Mouse (Mus musculus): ENCODE data around the gene Casc1. TPM values are rescaled to one million over a fixed set of nuclear protein-coding genes. Genes with fewer than 3 reads are reported as not detected.

Gene Casc1
- polyA plus RNA-seq, 1 experiment from 2014 or later: 0.13 TPM

GRCm38 (mm10) chr6:145160581-145160980 lies 50.2 kb downstream of the Casc1 start:
- no peak for ATAC-seq (ENCODE audit: low read depth)
- Histone ChIP-seq H3K4me1 (ENCODE audit: control insufficient read depth, low read depth, low read length) (no peaks in the 10 kb centered on the region), H3K36me3 (ENCODE audit: control insufficient read depth, insufficient read depth) (no peaks in the 10 kb centered on the region), H3K27ac (ENCODE audit: low read length) (no peak overlapping the region), H3K9me3 (replicated peaks; ENCODE audit: control insufficient read depth, low read length) (no peaks in the 10 kb centered on the region), H3K4me3 (ENCODE audit: low read depth, low read length) (no peak overlapping the region), H3K9ac (ENCODE audit: low read depth, low read length) (no peak overlapping the region), H3K27me3 (ENCODE audit: control insufficient read depth, insufficient read depth, low read depth, low read length) (no peaks in the 10 kb centered on the region), H3K4me2 (ENCODE audit: low read depth, low read length) (no peak overlapping the region)
- WGBS (ENCODE audit: insufficient replicate concordance): 57% methylated on average over 5 of the region's 5 CpGs

GRCm38 (mm10) chr6:145158619-145159018 lies 52.2 kb downstream of the Casc1 start:
- no peak overlapping the region for H3K9ac ChIP-seq (ENCODE audit: low read depth, low read length)
- no peak for ATAC-seq (ENCODE audit: low read depth)
- H3K27me3 ChIP-seq (ENCODE audit: control insufficient read depth, insufficient read depth, low read depth, low read length): no peaks in the 10 kb centered on the region
- H3K4me1 ChIP-seq (ENCODE audit: control insufficient read depth, low read depth, low read length): no peaks in the 10 kb centered on the region
- no peak overlapping the region for H3K4me3 ChIP-seq (ENCODE audit: low read depth, low read length)
- no peaks in the 10 kb centered on the region for H3K36me3 ChIP-seq (ENCODE audit: control insufficient read depth, insufficient read depth)
- 62% methylated on average over 4 of the region's 4 CpGs for WGBS (ENCODE audit: insufficient replicate concordance)
- H3K27ac ChIP-seq (ENCODE audit: low read length): no peak overlapping the region
- H3K4me2 ChIP-seq (ENCODE audit: low read depth, low read length): no peak overlapping the region
- no peaks in the 10 kb centered on the region for H3K9me3 ChIP-seq (replicated peaks; ENCODE audit: control insufficient read depth, low read length)

- Histone ChIP-seq H3K27me3 (ENCODE audit: control insufficient read depth, insufficient read depth, low read depth, low read length) (no peaks in the 10 kb centered on the region), H3K36me3 (ENCODE audit: control insufficient read depth, insufficient read depth) (no peaks in the 10 kb centered on the region), H3K4me2 (ENCODE audit: low read depth, low read length) (no peak overlapping the region), H3K27ac (ENCODE audit: low read length) (no peak overlapping the region), H3K9ac (ENCODE audit: low read depth, low read length) (no peak overlapping the region), H3K4me1 (ENCODE audit: control insufficient read depth, low read depth, low read length) (no peaks in the 10 kb centered on the region), H3K4me3 (ENCODE audit: low read depth, low read length) (no peak overlapping the region), H3K9me3 (replicated peaks; ENCODE audit: control insufficient read depth, low read length) (no peaks in the 10 kb centered on the region)
- ATAC-seq (ENCODE audit: low read depth): peak; percentile 59
- 26% methylated on average over 9 of the region's 9 CpGs for WGBS (ENCODE audit: insufficient replicate concordance)
Observed at GRCm38 (mm10) chr6:145149054-145149453, 61.8 kb downstream of the Casc1 start.

DNA sequence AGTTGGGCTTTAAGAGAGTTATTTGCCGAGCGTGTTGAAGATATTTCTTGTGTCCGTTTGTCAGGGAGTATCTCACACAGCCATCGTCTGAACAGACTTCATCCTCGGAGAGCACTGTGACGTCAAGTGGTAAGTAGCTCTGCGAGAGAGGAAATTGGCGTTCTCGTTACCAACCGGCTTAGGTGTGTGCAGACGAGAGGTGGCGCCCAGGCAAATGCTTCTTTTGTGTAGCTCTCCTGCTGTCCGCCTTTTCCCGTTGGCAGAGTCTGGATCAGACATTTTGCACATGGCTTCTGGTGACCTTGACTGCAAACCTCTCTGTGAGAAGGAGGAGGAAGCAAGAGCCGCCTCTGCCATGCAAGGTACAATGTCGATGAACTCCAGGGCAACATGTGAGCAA lies 63.1 kb downstream of the Casc1 start:
- no peaks in the 10 kb centered on the region for H3K9me3 ChIP-seq (replicated peaks; ENCODE audit: control insufficient read depth, low read length)
- H3K4me2 ChIP-seq (ENCODE audit: low read depth, low read length): no peak overlapping the region
- 79% methylated on average over 16 of the region's 16 CpGs for WGBS (ENCODE audit: insufficient replicate concordance)
- no peak overlapping the region for H3K27ac ChIP-seq (ENCODE audit: low read length)
- H3K36me3 ChIP-seq (ENCODE audit: control insufficient read depth, insufficient read depth): no peaks in the 10 kb centered on the region
- H3K4me3 ChIP-seq (ENCODE audit: low read depth, low read length): no peak overlapping the region
- no peaks in the 10 kb centered on the region for H3K27me3 ChIP-seq (ENCODE audit: control insufficient read depth, insufficient read depth, low read depth, low read length)
- no peak for ATAC-seq (ENCODE audit: low read depth)
- H3K9ac ChIP-seq (ENCODE audit: low read depth, low read length): no peak overlapping the region
- no peaks in the 10 kb centered on the region for H3K4me1 ChIP-seq (ENCODE audit: control insufficient read depth, low read depth, low read length)

DNA sequence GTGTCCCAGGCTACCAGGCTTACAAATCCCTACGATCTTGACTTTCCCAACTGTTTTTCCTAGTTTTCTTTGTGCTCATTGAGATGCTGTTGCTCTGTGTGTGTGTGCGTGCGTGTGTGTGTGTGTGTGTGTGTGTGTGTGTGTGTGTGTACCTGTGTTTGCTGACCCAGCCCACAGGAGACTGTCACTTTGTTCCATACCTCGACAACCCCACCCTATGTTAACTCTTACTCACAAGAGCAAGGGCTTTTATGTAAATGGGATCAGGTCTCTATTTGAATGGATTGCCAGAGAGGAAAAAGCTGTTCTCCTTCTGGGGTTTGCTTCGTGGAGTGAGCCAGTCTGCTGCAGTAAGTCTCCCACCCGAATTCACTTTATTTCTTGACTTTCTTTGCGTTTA lies 65.6 kb downstream of the Casc1 start:
- no peak for ATAC-seq (ENCODE audit: low read depth)
- Histone ChIP-seq H3K27me3 (ENCODE audit: control insufficient read depth, insufficient read depth, low read depth, low read length) (no peaks in the 10 kb centered on the region), H3K4me2 (ENCODE audit: low read depth, low read length) (no peak overlapping the region), H3K9ac (ENCODE audit: low read depth, low read length) (no peak overlapping the region), H3K36me3 (ENCODE audit: control insufficient read depth, insufficient read depth) (no peaks in the 10 kb centered on the region), H3K27ac (ENCODE audit: low read length) (no peak overlapping the region), H3K4me3 (ENCODE audit: low read depth, low read length) (no peak overlapping the region), H3K4me1 (ENCODE audit: control insufficient read depth, low read depth, low read length) (peaks cover 3% of the 10 kb centered on the region; the same call in 1 of the 2 replicates), H3K9me3 (replicated peaks; ENCODE audit: control insufficient read depth, low read length) (no peaks in the 10 kb centered on the region)
- 54% methylated on average over 7 of the region's 7 CpGs for WGBS (ENCODE audit: insufficient replicate concordance)

- ATAC-seq (ENCODE audit: low read depth): no peak
- WGBS (ENCODE audit: insufficient replicate concordance): 77% methylated on average over 12 of the region's 12 CpGs
- no peak overlapping the region for H3K9ac ChIP-seq (ENCODE audit: low read depth, low read length)
- no peaks in the 10 kb centered on the region for H3K9me3 ChIP-seq (replicated peaks; ENCODE audit: control insufficient read depth, low read length)
- no peak overlapping the region for H3K4me2 ChIP-seq (ENCODE audit: low read depth, low read length)
- H3K4me1 ChIP-seq (ENCODE audit: control insufficient read depth, low read depth, low read length): peaks cover 3% of the 10 kb centered on the region; the same call in 1 of the 2 replicates
- H3K36me3 ChIP-seq (ENCODE audit: control insufficient read depth, insufficient read depth): no peaks in the 10 kb centered on the region
- H3K4me3 ChIP-seq (ENCODE audit: low read depth, low read length): no peak overlapping the region
- no peaks in the 10 kb centered on the region for H3K27me3 ChIP-seq (ENCODE audit: control insufficient read depth, insufficient read depth, low read depth, low read length)
- H3K27ac ChIP-seq (ENCODE audit: low read length): no peak overlapping the region
Observed at GRCm38 (mm10) chr6:145141827-145142226, 69.0 kb downstream of the Casc1 start.

GRCm38 (mm10) chr6:145140706-145141105 lies 70.1 kb downstream of the Casc1 start:
- H3K27me3 ChIP-seq (ENCODE audit: control insufficient read depth, insufficient read depth, low read depth, low read length): no peaks in the 10 kb centered on the region
- H3K36me3 ChIP-seq (ENCODE audit: control insufficient read depth, insufficient read depth): no peaks in the 10 kb centered on the region
- 49% methylated on average over 11 of the region's 11 CpGs for WGBS (ENCODE audit: insufficient replicate concordance)
- H3K9ac ChIP-seq (ENCODE audit: low read depth, low read length): no peak overlapping the region
- no peak overlapping the region for H3K4me3 ChIP-seq (ENCODE audit: low read depth, low read length)
- H3K4me1 ChIP-seq (ENCODE audit: control insufficient read depth, low read depth, low read length): peaks cover 3% of the 10 kb centered on the region; the same call in 1 of the 2 replicates
- no peak for ATAC-seq (ENCODE audit: low read depth)
- no peaks in the 10 kb centered on the region for H3K9me3 ChIP-seq (replicated peaks; ENCODE audit: control insufficient read depth, low read length)
- H3K4me2 ChIP-seq (ENCODE audit: low read depth, low read length): no peak overlapping the region
- no peak overlapping the region for H3K27ac ChIP-seq (ENCODE audit: low read length)

GRCm38 (mm10) chr6:145139776-145140475 lies 70.9 kb downstream of the Casc1 start:
- WGBS (ENCODE audit: insufficient replicate concordance): 43% methylated on average over 11 of the region's 11 CpGs
- H3K4me1 ChIP-seq (ENCODE audit: control insufficient read depth, low read depth, low read length): peaks cover 3% of the 10 kb centered on the region; the same call in 1 of the 2 replicates
- ATAC-seq (ENCODE audit: low read depth): no peak
- no peak overlapping the region for H3K4me2 ChIP-seq (ENCODE audit: low read depth, low read length)
- H3K27me3 ChIP-seq (ENCODE audit: control insufficient read depth, insufficient read depth, low read depth, low read length): no peaks in the 10 kb centered on the region
- no peak overlapping the region for H3K4me3 ChIP-seq (ENCODE audit: low read depth, low read length)
- no peak overlapping the region for H3K27ac ChIP-seq (ENCODE audit: low read length)
- H3K9me3 ChIP-seq (replicated peaks; ENCODE audit: control insufficient read depth, low read length): no peaks in the 10 kb centered on the region
- no peaks in the 10 kb centered on the region for H3K36me3 ChIP-seq (ENCODE audit: control insufficient read depth, insufficient read depth)
- no peak overlapping the region for H3K9ac ChIP-seq (ENCODE audit: low read depth, low read length)

- Histone ChIP-seq H3K9me3 (replicated peaks; ENCODE audit: control insufficient read depth, low read length) (no peaks in the 10 kb centered on the region), H3K4me2 (ENCODE audit: low read depth, low read length) (no peak overlapping the region), H3K27me3 (ENCODE audit: control insufficient read depth, insufficient read depth, low read depth, low read length) (no peaks in the 10 kb centered on the region), H3K4me3 (ENCODE audit: low read depth, low read length) (no peak overlapping the region), H3K9ac (ENCODE audit: low read depth, low read length) (no peak overlapping the region), H3K36me3 (ENCODE audit: control insufficient read depth, insufficient read depth) (no peaks in the 10 kb centered on the region), H3K4me1 (ENCODE audit: control insufficient read depth, low read depth, low read length) (peaks cover 3% of the 10 kb centered on the region; the same call in 1 of the 2 replicates), H3K27ac (ENCODE audit: low read length) (no peak overlapping the region)
- 74% methylated on average over 13 of the region's 13 CpGs for WGBS (ENCODE audit: insufficient replicate concordance)
- ATAC-seq (ENCODE audit: low read depth): no peak
Observed at GRCm38 (mm10) chr6:145139236-145139635, 71.6 kb downstream of the Casc1 start.

All from liver, embryonic 16.5 days (tissue).